Mouse (Mus musculus) forebrain, postnatal 0 days (tissue): ENCODE data around the gene Hyal2. TPM values are rescaled to one million over a fixed set of nuclear protein-coding genes. Genes with fewer than 3 reads are reported as not detected.

Source experiments
- ATAC-seq: fragments of 200-750 bp; cut with Nextera tagmentation; 2 replicates; pipeline ENCODE4 v1.8.0; 2017; ENCODE audit warnings: mild to moderate bottlenecking, moderate library complexity
- DNase-seq: peaks from one replicate; pipeline ENCODE4 v3.0.0-alpha.2; 2015
- H3K27ac ChIP-seq: fragments of 300-500 bp; sonication (generic); 2 replicates; pipeline ENCODE4 v1.5.1; 2014; ENCODE audit warnings: low read depth, mild to moderate bottlenecking, antibody characterized with exemption, low read length, moderate library complexity, mixed read lengths
- H3K27me3 ChIP-seq: fragments of 300-500 bp; sonication (generic); 2 replicates; pipeline ENCODE4 v1.6.1; 2014; ENCODE audit warnings: mild to moderate bottlenecking, low read length, mixed read lengths; ENCODE audit not compliant: insufficient read depth
- H3K36me3 ChIP-seq: fragments of 300-500 bp; sonication (generic); 2 replicates; pipeline ENCODE4 v1.6.1; 2014; ENCODE audit warnings: mild to moderate bottlenecking, moderate library complexity; ENCODE audit not compliant: insufficient read depth
- H3K4me1 ChIP-seq: fragments of 300-500 bp; sonication (generic); 2 replicates; pipeline ENCODE4 v1.6.1; 2014; ENCODE audit warnings: antibody characterized with exemption; ENCODE audit not compliant: insufficient read depth
- H3K4me2 ChIP-seq: fragments of 300-500 bp; sonication (generic); 2 replicates; pipeline ENCODE4 v1.6.1; 2014; ENCODE audit warnings: low read depth, mild to moderate bottlenecking, moderate library complexity
- H3K4me3 ChIP-seq: fragments of 300-500 bp; sonication (generic); 2 replicates; pipeline ENCODE4 v1.5.1; 2014; ENCODE audit warnings: low read depth, low read length, mixed read lengths
- H3K9ac ChIP-seq: fragments of 300-500 bp; sonication (generic); 2 replicates; pipeline ENCODE4 v1.6.1; 2014; ENCODE audit warnings: mild to moderate bottlenecking
- H3K9me3 ChIP-seq: fragments of 300-500 bp; sonication (generic); 2 replicates; pipeline ENCODE4 v1.6.1; 2016; ENCODE audit warnings: low read length
- CTCF ChIP-seq: sonication (generic); IDR thresholded peaks from 2 replicates; pipeline ENCODE4 v1.5.1; 2016; ENCODE audit warnings: antibody characterized with exemption, control low read depth, low read depth
- WGBS: fragments of 180-500 bp; shearing (Covaris S2); extraction: QIAGEN DNeasy Blood & Tissue Kit; methylation state at CpG from one replicate; pipeline ENCODE4 v1.1.7; 2014; 5-methylcytosine and 5-hydroxymethylcytosine counted together
- polyA plus RNA-seq: library from polyadenylated mRNA; unstranded; fragments of >200 nt; fragmentation: Nextera tagmentation; extraction: Ambion mirVana; gene quantifications from 2 replicates; pipeline ENCODE4 v1.2.1, GENCODE M21; 2015
- total RNA-seq: library from RNA; depleted of rRNA; stranded (reverse); fragments of >200 nt; gene quantifications from 2 replicates; pipeline ENCODE4 v1.2.3, GENCODE M21; 2014

Gene Hyal2
- total and polyA plus RNA-seq, 2 experiments from 2014 or later = 43.1 to 51.5 TPM

GRCm38 (mm10) chr9:107541474-107542351 lies 26.0 kb upstream of the Hyal2 start, which contains the start of the genes Cyb561d2 and Nprl2:
TSS of gene Cyb561d2 (minus strand) at chr9:107542193.
TSS of gene Nprl2 (plus strand) at chr9:107542226.
- no peak; the same call in 1 of the 2 replicates for TF ChIP-seq CTCF
- ATAC-seq = peak; percentile 94
- WGBS = 1% methylated on average over 46 of the region's 46 CpGs
- Histone ChIP-seq H3K4me3 (peak within 1 kb of the TSS; percentile 65), H3K27me3 (no peaks in the 10 kb centered on the region), H3K4me1 (peaks cover 23% of the 10 kb centered on the region), H3K36me3 (peaks cover 46% of the 10 kb centered on the region), H3K27ac (peak within 1 kb of the TSS; percentile 54), H3K4me2 (peak within 1 kb of the TSS; percentile 68), H3K9ac (peak within 1 kb of the TSS; percentile 62), H3K9me3 (no peaks in the 10 kb centered on the region)
- DNase-seq = peak; percentile 96

DNA sequence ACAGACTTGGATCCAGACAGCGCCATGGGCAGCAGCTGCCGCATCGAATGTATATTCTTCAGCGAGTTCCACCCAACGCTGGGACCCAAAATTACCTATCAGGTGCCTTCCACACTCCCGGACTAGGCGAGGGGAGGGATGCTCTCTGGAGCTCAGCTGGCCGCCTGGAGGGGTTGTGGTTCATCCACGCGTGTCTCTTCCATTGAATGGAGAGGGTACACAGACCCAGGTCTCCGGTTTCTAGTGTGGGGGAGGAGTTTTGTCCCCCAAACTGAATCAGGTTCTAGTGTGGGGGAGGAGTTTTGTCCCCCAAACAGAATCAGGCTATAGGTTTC lies 25.4 kb upstream of the Hyal2 start:
- Histone ChIP-seq H3K27me3 (no peaks in the 10 kb centered on the region), H3K9ac (peak overlapping the region; percentile 62), H3K4me2 (peak overlapping the region; percentile 68), H3K4me1 (peaks cover 22% of the 10 kb centered on the region; the same call in 1 of the 2 replicates), H3K9me3 (no peaks in the 10 kb centered on the region), H3K27ac (peak overlapping the region; percentile 54; the same call in 1 of the 2 replicates), H3K36me3 (peaks cover 45% of the 10 kb centered on the region), H3K4me3 (peak overlapping the region; percentile 65)
- ATAC-seq (no peak), DNase-seq (no peak)
- under 1% methylated on average over 11 of the region's 11 CpGs for WGBS
- no peak for TF ChIP-seq CTCF

- Histone ChIP-seq H3K9me3 (no peaks in the 10 kb centered on the region), H3K27me3 (no peaks in the 10 kb centered on the region), H3K4me3 (peak overlapping the region; percentile 65), H3K4me2 (peak overlapping the region; percentile 68), H3K27ac (no peak overlapping the region), H3K9ac (peak overlapping the region; percentile 62; the same call in 1 of the 2 replicates), H3K4me1 (peaks cover 20% of the 10 kb centered on the region; the same call in 1 of the 2 replicates), H3K36me3 (peaks cover 42% of the 10 kb centered on the region)
- ATAC-seq = no peak
- no peak for DNase-seq
- TF ChIP-seq CTCF = no peak
- 60% methylated on average over 8 of the region's 8 CpGs for WGBS
Measured at GRCm38 (mm10) chr9:107542721-107543120, 25.0 kb upstream of the Hyal2 start.

DNA sequence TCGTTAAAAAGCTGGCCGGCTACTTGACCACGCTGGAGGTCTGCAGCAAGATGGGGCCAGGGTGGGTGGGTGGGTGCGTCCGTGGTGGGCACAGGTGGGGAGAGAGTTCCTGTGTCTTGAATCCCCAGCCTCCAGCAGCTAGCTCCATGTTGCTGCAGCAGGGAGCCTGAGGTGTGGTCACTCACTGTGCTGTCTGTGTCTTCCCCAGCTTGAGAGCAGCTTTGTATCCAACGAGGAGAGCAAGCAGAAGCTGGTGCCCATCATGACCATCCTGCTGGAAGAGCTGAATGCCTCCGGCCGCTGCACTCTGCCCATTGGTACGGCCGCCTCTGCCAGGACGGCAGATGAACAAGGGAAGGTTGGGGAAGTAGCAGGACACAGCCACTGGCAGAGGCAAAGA lies 24.4 kb upstream of the Hyal2 start:
- no peak for DNase-seq
- peaks cover 36% of the 10 kb centered on the region for H3K36me3 ChIP-seq
- TF ChIP-seq CTCF = no peak
- no peaks in the 10 kb centered on the region for H3K9me3 ChIP-seq
- WGBS = 89% methylated on average over 11 of the region's 11 CpGs
- no peak overlapping the region for H3K27ac ChIP-seq
- H3K4me1 ChIP-seq = peaks cover 20% of the 10 kb centered on the region; the same call in 1 of the 2 replicates
- H3K27me3 ChIP-seq = no peaks in the 10 kb centered on the region
- H3K4me3 ChIP-seq = no peak overlapping the region
- no peak for ATAC-seq
- H3K4me2 ChIP-seq = no peak overlapping the region
- no peak overlapping the region for H3K9ac ChIP-seq

- Histone ChIP-seq H3K9ac (no peak overlapping the region), H3K27me3 (no peaks in the 10 kb centered on the region), H3K27ac (no peak overlapping the region), H3K4me1 (peaks cover 20% of the 10 kb centered on the region; the same call in 1 of the 2 replicates), H3K4me3 (no peak overlapping the region), H3K36me3 (peaks cover 27% of the 10 kb centered on the region), H3K9me3 (no peaks in the 10 kb centered on the region), H3K4me2 (no peak overlapping the region)
- no peak for TF ChIP-seq CTCF
- ATAC-seq (no peak), DNase-seq (no peak)
- WGBS = 95% methylated on average over 17 of the region's 17 CpGs
Measured at GRCm38 (mm10) chr9:107544196-107544700, 23.5 kb upstream of the Hyal2 start.

- H3K9ac ChIP-seq = no peak overlapping the region
- DNase-seq = no peak
- H3K4me1 ChIP-seq = peaks cover 20% of the 10 kb centered on the region; the same call in 1 of the 2 replicates
- no peak for ATAC-seq
- H3K4me2 ChIP-seq = no peak overlapping the region
- H3K27ac ChIP-seq = no peak overlapping the region
- 94% methylated on average over 12 of the region's 12 CpGs for WGBS
- no peak for TF ChIP-seq CTCF
- no peak overlapping the region for H3K4me3 ChIP-seq
- no peaks in the 10 kb centered on the region for H3K27me3 ChIP-seq
- H3K9me3 ChIP-seq = no peaks in the 10 kb centered on the region
- H3K36me3 ChIP-seq = peaks cover 22% of the 10 kb centered on the region
Measured at GRCm38 (mm10) chr9:107544729-107545128, 23.0 kb upstream of the Hyal2 start.

DNA sequence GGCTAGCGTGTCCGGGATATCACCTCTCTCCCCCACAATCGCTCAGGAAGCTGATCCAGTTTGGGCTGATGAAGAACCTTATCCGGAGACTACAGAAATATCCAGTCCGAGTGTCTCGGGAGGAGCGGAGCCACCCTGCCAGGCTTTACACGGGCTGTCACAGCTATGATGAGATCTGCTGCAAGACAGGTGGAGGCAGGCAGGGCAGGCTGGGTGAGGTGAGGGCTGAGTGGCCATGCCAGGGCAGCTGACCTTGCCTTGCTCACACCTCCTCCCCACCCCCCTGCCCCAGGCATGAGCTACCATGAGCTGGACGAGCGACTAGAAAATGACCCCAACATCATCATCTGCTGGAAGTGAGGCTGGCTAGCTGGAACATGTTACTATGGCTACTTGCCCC lies 22.5 kb upstream of the Hyal2 start:
- H3K4me2 ChIP-seq = no peak overlapping the region
- peaks cover 17% of the 10 kb centered on the region for H3K36me3 ChIP-seq
- H3K9ac ChIP-seq = no peak overlapping the region
- DNase-seq (no peak), ATAC-seq (no peak)
- peaks cover 3% of the 10 kb centered on the region; the same call in 1 of the 2 replicates for H3K27me3 ChIP-seq
- H3K27ac ChIP-seq = no peak overlapping the region
- WGBS = 88% methylated on average over 10 of the region's 10 CpGs
- TF ChIP-seq CTCF = no peak
- no peaks in the 10 kb centered on the region for H3K9me3 ChIP-seq
- H3K4me3 ChIP-seq = no peak overlapping the region
- H3K4me1 ChIP-seq = peaks cover 20% of the 10 kb centered on the region; the same call in 1 of the 2 replicates
